Comparison of ENCODE assay signal across 1 mouse cellular context in genomic region chr11:18964418-18964817, GRCm38 (mm10).
TF ChIP-seq lines count a peak whose summit lies in the region.

No protein-coding gene starts in this region.

TF ChIP-seq in MEL, 35 proteins besides CTCF, POLR2A, EP300 and RAD21 (continued from another document):
- TF ChIP-seq POLR2AphosphoS5 (IDR thresholded peaks at IDR 0.05; ENCODE audit: borderline replicate concordance, low read depth, low read length): no peak
- no peak for TF ChIP-seq SMC3 (IDR thresholded peaks at IDR 0.05; ENCODE audit: low read depth, low read length)
- no peak for TF ChIP-seq POLR2AphosphoS2 (IDR thresholded peaks at IDR 0.05; ENCODE audit: low read length)
- no peak for TF ChIP-seq ZC3H11A (IDR thresholded peaks at IDR 0.05; ENCODE audit: low read depth, low read length)
- peak; percentile 97; the same call in 1 of the 2 replicates for TF ChIP-seq MEF2A (IDR thresholded peaks at IDR 0.05; ENCODE audit: extremely low read depth, insufficient replicate concordance, low read depth, low read length, poor library complexity, severe bottlenecking)
- TF ChIP-seq CHD1 (IDR thresholded peaks at IDR 0.05; ENCODE audit: low read depth, low read length): no peak
- no peak for TF ChIP-seq GABPA (IDR thresholded peaks at IDR 0.05; ENCODE audit: low read depth, low read length)
